In genomic region chr8:54777012-54777411, GRCm38 (mm10) we compare ENCODE assay signal across 17 mouse cellular contexts.
"Had no signal": no experiment of that assay in that cellular context is flagged by ENCODE, and none has a peak within 500 bp of the region (broad histone marks: within the 10 kb centered on the region; RNA-seq: fewer than 3 reads in every experiment).

No protein-coding gene starts in this region.

- H3K9me3 ChIP-seq: midbrain, embryonic 10.5 days; midbrain, embryonic 12.5 days; neural tube, embryonic 13.5 days; neural tube, embryonic 15.5 days; stomach, embryonic 15.5 days had no signal

- H3K4me3 ChIP-seq: midbrain, embryonic 10.5 days; midbrain, embryonic 12.5 days; myocyte; neural tube, embryonic 13.5 days; neural tube, embryonic 15.5 days; stomach, embryonic 15.5 days had no signal

- H3K9ac ChIP-seq: lung, embryonic 14.5 days; midbrain, embryonic 12.5 days; neural tube, embryonic 13.5 days; neural tube, embryonic 15.5 days; stomach, embryonic 15.5 days had no signal

- H3K27ac ChIP-seq: midbrain, embryonic 10.5 days; midbrain, embryonic 12.5 days; neural tube, embryonic 13.5 days; neural tube, embryonic 15.5 days; stomach, embryonic 15.5 days; stomach, postnatal 0 days had no signal

- H3K27me3 ChIP-seq: midbrain, embryonic 12.5 days; neural tube, embryonic 13.5 days; neural tube, embryonic 15.5 days; stomach, embryonic 15.5 days had no signal

- DNase-seq: lung, adult 18-20 months; lung, embryonic 14.5 days; lung, postnatal 10 days; lung, postnatal 4 days; midbrain, embryonic 14.5 days; right cerebral cortex, postnatal 14 days; thymus, adult 2 months; thymus, postnatal 25 days; thymus, postnatal 4 days had no signal

- ATAC-seq: midbrain, embryonic 16.5 days had no signal

- H3K36me3 ChIP-seq: midbrain, embryonic 10.5 days; midbrain, embryonic 12.5 days; neural tube, embryonic 13.5 days; neural tube, embryonic 15.5 days; stomach, embryonic 15.5 days had no signal

- H3K4me2 ChIP-seq: lung, embryonic 14.5 days; midbrain, embryonic 12.5 days; neural tube, embryonic 13.5 days; neural tube, embryonic 15.5 days; stomach, embryonic 15.5 days had no signal
